Mouse (Mus musculus): ENCODE data around the gene Osbpl3.

DNA sequence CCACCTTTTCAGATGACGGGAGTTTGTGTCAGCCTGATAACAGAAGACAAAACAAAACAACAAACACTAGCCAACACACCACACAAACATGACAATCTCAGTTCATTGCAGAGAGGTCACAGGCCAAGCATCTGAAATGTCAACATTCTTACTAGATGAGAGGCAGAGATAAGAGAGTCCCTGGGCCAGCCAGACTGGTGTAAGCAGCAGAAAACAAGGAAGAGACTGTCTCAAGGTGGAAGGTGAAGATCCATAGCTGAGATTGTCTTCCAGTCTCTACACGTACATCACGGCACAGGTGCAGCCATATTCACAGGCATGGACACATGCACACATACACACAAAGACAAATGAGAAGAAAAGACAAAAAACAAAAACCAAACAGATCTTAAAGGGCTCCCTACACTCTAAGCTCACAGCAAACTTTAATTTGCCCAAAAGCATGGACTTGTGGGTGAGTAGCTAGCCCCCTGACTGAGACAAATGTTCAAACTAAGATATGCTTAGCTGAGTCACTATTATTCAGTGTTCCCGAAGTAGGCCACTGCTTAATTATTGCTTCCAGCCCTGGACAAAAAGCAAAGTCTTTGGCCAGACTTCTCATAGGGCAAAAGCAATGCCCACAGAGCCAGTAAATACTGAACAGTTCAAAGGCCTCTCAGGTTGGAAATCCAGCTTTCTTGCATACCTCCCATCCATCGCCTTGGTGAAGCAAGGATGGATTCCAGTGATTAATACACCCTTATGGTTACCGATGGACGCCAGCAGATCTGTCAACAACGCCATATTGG, 87.3 kb downstream of the Osbpl3 start:
- no peak for TF ChIP-seq CTCF (IDR thresholded peaks at IDR 0.05; ENCODE audit: insufficient read depth, low read length)
- TF ChIP-seq POLR2A (IDR thresholded peaks at IDR 0.05; ENCODE audit: borderline replicate concordance, extremely low read depth, low read depth, low read length): no peak

Measured in lung, adult 2 months (tissue).